Mouse (Mus musculus): ENCODE measurements around the gene Dkk3.
"Not testable (repeated sequence)": the region's sequence is repeated elsewhere in the genome, so short reads cannot be mapped to it uniquely, and the experiment has no call there.

The Dkk3 gene

GRCm38 (mm10) chr7:112172669-112173068 is 13.8 kb upstream of the Dkk3 start:
- in situ Hi-C loops (cut with MboI; ENCODE audit: low sequenced_read_pairs), result no loop called here

GRCm38 (mm10) chr7:112169955-112170692 is 11.3 kb upstream of the Dkk3 start:
- in situ Hi-C loops (cut with MboI; ENCODE audit: low sequenced_read_pairs), result no loop called here

DNA sequence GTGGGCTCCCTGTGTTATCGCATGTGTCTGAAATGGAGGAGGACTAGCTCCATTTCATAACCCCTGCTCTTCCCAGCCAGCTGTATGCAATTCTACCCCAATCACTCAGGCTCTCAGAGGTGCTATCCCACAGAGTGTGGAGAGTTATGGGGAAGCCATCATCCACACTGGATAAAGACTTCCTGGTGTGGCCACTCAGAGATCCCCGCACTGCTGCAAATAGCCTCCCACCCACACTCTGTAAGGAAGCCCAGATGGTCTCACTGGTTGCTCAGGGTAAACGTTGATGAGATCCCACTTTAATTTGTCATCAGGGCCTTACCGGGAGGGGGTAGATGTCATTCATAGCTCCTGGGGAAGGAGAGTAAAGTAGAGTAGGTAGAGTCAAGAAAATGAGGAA is 6.7 kb upstream of the Dkk3 start:
- in situ Hi-C loops (cut with MboI; ENCODE audit: low sequenced_read_pairs), result no loop called here

DNA sequence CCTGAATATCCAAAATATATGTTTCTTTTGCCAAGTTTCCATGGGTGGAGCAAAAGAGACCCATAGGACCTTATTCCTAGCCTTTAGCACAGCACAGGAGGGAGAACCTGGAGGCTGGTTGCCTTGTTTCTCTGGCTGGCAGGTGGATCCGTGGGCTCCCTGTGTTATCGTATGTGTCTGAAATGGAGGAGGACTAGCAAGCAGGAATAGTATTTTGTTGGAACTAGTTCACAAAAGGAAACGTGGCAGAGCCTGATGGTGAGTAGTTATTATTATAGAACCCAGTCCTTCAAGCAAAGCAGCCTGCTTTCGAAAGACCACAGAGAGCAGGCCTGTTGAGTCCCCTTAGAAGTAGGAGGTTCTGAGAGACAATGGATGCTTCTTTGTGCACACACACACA is 6.2 kb upstream of the Dkk3 start:
- in situ Hi-C loops (cut with MboI; ENCODE audit: low sequenced_read_pairs), result not testable (repeated sequence)

- in situ Hi-C loops (cut with MboI; ENCODE audit: low sequenced_read_pairs), result no loop called here
These were observed 5.6 kb upstream of the Dkk3 start for GRCm38 (mm10) chr7:112164430-112164829.

GRCm38 (mm10) chr7:112159835-112160234 is 978 bp upstream of the Dkk3 start:
- in situ Hi-C loops (cut with MboI; ENCODE audit: low sequenced_read_pairs), result no loop called here

GRCm38 (mm10) chr7:112158316-112158741 is 528 bp downstream of the Dkk3 start:
- in situ Hi-C loops (cut with MboI; ENCODE audit: low sequenced_read_pairs), result no loop called here

GRCm38 (mm10) chr7:112157584-112158315 is 1.1 kb downstream of the Dkk3 start:
- in situ Hi-C loops (cut with MboI; ENCODE audit: low sequenced_read_pairs), result no loop called here

DNA sequence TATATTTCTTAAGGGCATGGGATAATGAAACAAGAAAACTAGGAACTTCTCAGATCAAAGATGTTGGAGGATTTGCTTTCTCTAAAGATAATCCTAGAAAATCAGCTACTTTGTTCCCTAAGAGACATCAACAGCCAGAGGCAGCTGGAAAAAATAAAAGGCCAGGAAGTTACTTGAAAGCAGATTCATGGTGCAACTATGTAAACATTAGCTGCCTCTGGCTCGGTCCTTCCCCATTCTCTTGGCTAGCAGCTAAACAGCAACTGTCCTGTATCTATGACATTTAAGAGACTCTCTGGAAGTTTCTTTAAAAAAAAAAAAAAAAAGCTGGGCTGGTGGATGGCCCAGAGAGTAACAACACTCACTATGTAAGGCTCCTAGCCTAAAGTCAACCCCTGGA is 3.7 kb downstream of the Dkk3 start:
- in situ Hi-C loops (cut with MboI; ENCODE audit: low sequenced_read_pairs), result no loop called here

DNA sequence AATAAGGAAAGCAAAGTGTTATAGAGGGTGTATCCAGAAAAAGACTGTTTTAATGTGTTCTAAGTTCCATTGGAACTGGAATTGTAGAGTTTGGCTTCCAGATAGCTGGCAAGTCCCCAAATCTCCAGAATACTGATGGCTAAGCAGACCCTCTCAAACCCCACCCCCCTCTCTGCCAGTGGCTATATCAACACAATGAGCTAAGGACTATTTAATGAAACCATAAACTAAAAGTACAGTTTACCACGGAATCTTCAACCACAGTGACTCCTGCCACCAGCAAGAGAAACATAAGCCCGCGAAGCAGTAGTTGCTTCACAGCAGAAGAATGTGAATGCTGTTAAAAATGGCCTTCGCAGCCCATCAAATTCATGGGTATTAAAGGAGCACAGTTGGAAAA is 4.4 kb downstream of the Dkk3 start:
- in situ Hi-C loops (cut with MboI; ENCODE audit: low sequenced_read_pairs), result no loop called here

GRCm38 (mm10) chr7:112149113-112149512 is 9.7 kb downstream of the Dkk3 start:
- in situ Hi-C loops (cut with MboI; ENCODE audit: low sequenced_read_pairs), result no loop called here

GRCm38 (mm10) chr7:112147979-112148378 is 10.9 kb downstream of the Dkk3 start:
- in situ Hi-C loops (cut with MboI; ENCODE audit: low sequenced_read_pairs), result no loop called here

- in situ Hi-C loops (cut with MboI; ENCODE audit: low sequenced_read_pairs), result no loop called here
These were observed 14.1 kb downstream of the Dkk3 start for GRCm38 (mm10) chr7:112144646-112145179.

GRCm38 (mm10) chr7:112143978-112144377 is 14.9 kb downstream of the Dkk3 start:
- in situ Hi-C loops (cut with MboI; ENCODE audit: low sequenced_read_pairs), result no loop called here

GRCm38 (mm10) chr7:112143090-112143500 is 15.8 kb downstream of the Dkk3 start:
- in situ Hi-C loops (cut with MboI; ENCODE audit: low sequenced_read_pairs), result no loop called here

DNA sequence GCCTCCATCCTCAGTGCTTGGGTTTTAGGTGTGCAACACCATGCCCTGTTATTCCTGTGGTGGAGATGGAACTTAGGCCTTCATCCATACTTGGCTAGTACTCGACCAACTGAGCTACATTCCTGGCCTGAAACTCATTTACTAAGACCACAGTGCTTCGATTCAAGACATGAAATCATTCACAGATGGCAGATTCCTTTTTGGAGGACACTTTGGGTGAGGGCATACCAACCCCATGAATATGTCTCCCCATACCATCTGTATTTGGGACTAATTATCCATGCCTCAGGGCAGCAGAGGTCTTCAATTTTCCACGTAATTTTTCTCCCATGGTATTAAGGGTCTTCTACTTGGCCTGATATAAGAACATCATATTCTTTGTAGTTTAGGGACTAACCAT is 16.2 kb downstream of the Dkk3 start:
- in situ Hi-C loops (cut with MboI; ENCODE audit: low sequenced_read_pairs), result no loop called here

DNA sequence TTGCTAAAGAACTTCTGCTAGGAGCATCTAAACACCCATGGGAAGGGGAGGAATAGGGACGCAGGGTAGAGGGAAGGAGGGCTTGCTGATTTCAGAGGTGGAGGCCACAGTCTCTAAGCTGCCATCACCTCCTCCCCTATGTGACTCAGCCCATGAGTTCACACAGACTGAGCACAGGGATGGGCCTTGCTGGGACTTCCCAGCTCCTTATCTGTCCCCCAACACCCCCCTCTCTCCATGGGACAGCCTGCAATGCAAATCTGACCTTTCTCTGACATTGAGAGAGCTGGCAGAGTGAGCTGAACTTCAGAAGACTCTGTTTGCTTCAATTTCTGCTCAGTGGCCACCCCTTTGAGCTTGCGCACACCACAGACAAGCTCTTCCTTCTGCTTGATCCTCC is 18.1 kb downstream of the Dkk3 start:
- in situ Hi-C loops (cut with MboI; ENCODE audit: low sequenced_read_pairs), result no loop called here

GRCm38 (mm10) chr7:112138509-112139405 is 20.1 kb downstream of the Dkk3 start:
- in situ Hi-C loops (cut with MboI; ENCODE audit: low sequenced_read_pairs), result no loop called here

GRCm38 (mm10) chr7:112138168-112138508 is 20.7 kb downstream of the Dkk3 start:
- in situ Hi-C loops (cut with MboI; ENCODE audit: low sequenced_read_pairs), result no loop called here

- in situ Hi-C loops (cut with MboI; ENCODE audit: low sequenced_read_pairs), result no loop called here
These were observed 22.3 kb downstream of the Dkk3 start for GRCm38 (mm10) chr7:112136537-112136936.

GRCm38 (mm10) chr7:112135161-112135560 is 23.7 kb downstream of the Dkk3 start:
- in situ Hi-C loops (cut with MboI; ENCODE audit: low sequenced_read_pairs), result no loop called here

Measured in CH12F3 (cell line).